Mouse (Mus musculus): ENCODE data around the gene Zfp598. TPM values are rescaled to one million over a fixed set of nuclear protein-coding genes. Genes with fewer than 3 reads are reported as not detected.
A peak's percentile ranks its signal among the peaks of the same experiment; 100 is the strongest.

Zfp598 gene
- total and polyA plus RNA-seq, 3 experiments = 22.1 to 54.0 (median 31.8) TPM

- Histone ChIP-seq H3K4me3 (replicated peaks in 1 of 3; ENCODE audit: low read depth in 2 of 3, low read length in 2 of 3, poor library complexity in 1 of 3) (peak within 1 kb of the TSS; percentile 17 to 76 (median 54)), H3K4me2 (ENCODE audit: insufficient read depth, low read depth, poor library complexity, severe bottlenecking) (peak within 1 kb of the TSS; percentile 95), H3K36me3 (replicated peaks in 1 of 2; ENCODE audit: control insufficient read depth in 1 of 2, insufficient read depth in 1 of 2, low read length in 1 of 2) (peaks cover 8 to 18% of the 10 kb centered on the region in 2 experiments), H3K9me3 (replicated peaks; ENCODE audit: low read length) (no peaks in the 10 kb centered on the region), H3K79me2 (replicated peaks; ENCODE audit: control insufficient read depth, extremely low read depth, insufficient read depth, poor library complexity, severe bottlenecking) (no peaks in the 10 kb centered on the region), H3K27ac (ENCODE audit: insufficient read depth, low read depth) (no peak within 1 kb of the TSS), H3K4me1 (ENCODE audit: control insufficient read depth in 1 of 2, insufficient read depth in 2 of 2) (peaks cover 14 to 34% of the 10 kb centered on the region in 2 experiments), H3K27me3 (replicated peaks) (peaks cover 27% of the 10 kb centered on the region), H3K9ac (ENCODE audit: insufficient read depth, low read depth) (peak within 1 kb of the TSS; percentile 29; the same call in 1 of the 2 replicates)
- in situ Hi-C loops (cut with MboI; ENCODE audit: low pct_ligation_motif_present, low pct_unique_long_range_greater_than_20kb, low sequenced_read_pairs) = no loop called here
- TF ChIP-seq ETS1 (conservative IDR thresholded peaks at IDR 0.05; ENCODE audit: low read depth, low read length) (no peak), JUN (IDR thresholded peaks at IDR 0.05; ENCODE audit: insufficient read depth, low read depth, low read length) (no peak), POLR2A (IDR thresholded peaks at IDR 0.05; ENCODE audit: low read depth, low read length) (no peak), BHLHE40 (IDR thresholded peaks at IDR 0.05; ENCODE audit: low read depth, low read length) (no peak), SMC3 (IDR thresholded peaks at IDR 0.05; ENCODE audit: low read depth, low read length) (no peak), RCOR1 (conservative IDR thresholded peaks at IDR 0.05; ENCODE audit: low read depth, low read length) (no peak), HCFC1 (IDR thresholded peaks at IDR 0.05; ENCODE audit: low read depth, low read length) (no peak), POLR2AphosphoS2 (IDR thresholded peaks at IDR 0.05; ENCODE audit: low read depth, low read length) (no peak), CHD1 (IDR thresholded peaks at IDR 0.05; ENCODE audit: low read depth, low read length) (no peak), UBTF (IDR thresholded peaks at IDR 0.05; ENCODE audit: low read depth, low read length) (no peak), MXI1 (IDR thresholded peaks at IDR 0.05; ENCODE audit: low read depth, low read length) (no peak), NELFE (IDR thresholded peaks at IDR 0.05; ENCODE audit: low read depth, low read length) (no peak)
- DNase-seq (ENCODE audit: extremely low read depth) = no peak
- dilution Hi-C loops (cut with MboI; ENCODE audit: extremely low pct_ligation_motif_present, extremely low pct_unique_long_range_greater_than_20kb, low sequenced_read_pairs) = no loop called here
These were observed 20.0 kb downstream of the Zfp598 start, which contains the start of gene Syngr3 for GRCm38 (mm10) chr17:24689251-24690081. Gene Syngr3 (minus strand): TSS chr17:24689955.

GRCm38 (mm10) chr17:24692385-24692784 lies 22.9 kb downstream of the Zfp598 start:
- Histone ChIP-seq H3K27ac (ENCODE audit: insufficient read depth, low read depth) (no peak overlapping the region), H3K79me2 (replicated peaks; ENCODE audit: control insufficient read depth, extremely low read depth, insufficient read depth, poor library complexity, severe bottlenecking) (no peaks in the 10 kb centered on the region), H3K9ac (ENCODE audit: insufficient read depth, low read depth) (no peak overlapping the region), H3K27me3 (replicated peaks) (peaks cover 27% of the 10 kb centered on the region), H3K4me3 (replicated peaks in 1 of 3; ENCODE audit: low read depth in 2 of 3, low read length in 2 of 3, poor library complexity in 1 of 3) (no peak overlapping the region), H3K4me1 (ENCODE audit: control insufficient read depth in 1 of 2, insufficient read depth in 2 of 2) (peaks cover 11 to 38% of the 10 kb centered on the region in 2 experiments), H3K4me2 (ENCODE audit: insufficient read depth, low read depth, poor library complexity, severe bottlenecking) (no peak overlapping the region), H3K9me3 (replicated peaks; ENCODE audit: low read length) (no peaks in the 10 kb centered on the region), H3K36me3 (replicated peaks in 1 of 2; ENCODE audit: control insufficient read depth in 1 of 2, insufficient read depth in 1 of 2, low read length in 1 of 2) (peaks cover 8 to 19% of the 10 kb centered on the region in 2 experiments)
- dilution Hi-C loops (cut with MboI; ENCODE audit: extremely low pct_ligation_motif_present, extremely low pct_unique_long_range_greater_than_20kb, low sequenced_read_pairs) (no loop called here), in situ Hi-C loops (cut with MboI; ENCODE audit: low pct_ligation_motif_present, low pct_unique_long_range_greater_than_20kb, low sequenced_read_pairs) (no loop called here)
- DNase-seq (ENCODE audit: extremely low read depth) = peak; percentile 38
- TF ChIP-seq CTCF (conservative IDR thresholded peaks at IDR 0.05 in 1 of 2, IDR thresholded peaks at IDR 0.05 in 1 of 2; ENCODE audit: low read depth in 2 of 2, low read length in 2 of 2) (no peak), POLR2AphosphoS2 (IDR thresholded peaks at IDR 0.05; ENCODE audit: low read depth, low read length) (no peak), JUN (IDR thresholded peaks at IDR 0.05; ENCODE audit: insufficient read depth, low read depth, low read length) (no peak), MAZ (IDR thresholded peaks at IDR 0.05; ENCODE audit: low read depth, low read length) (no peak), BHLHE40 (IDR thresholded peaks at IDR 0.05; ENCODE audit: low read depth, low read length) (no peak), EP300 (IDR thresholded peaks at IDR 0.05; ENCODE audit: low read length) (no peak), ELF1 (IDR thresholded peaks at IDR 0.05; ENCODE audit: low read depth, low read length) (no peak)

Data from CH12.LX (cell line).